Comparison of ENCODE assay signal across 8 mouse cellular contexts in genomic region chr1:160195337-160195663, GRCm38 (mm10). TPM values are rescaled to one million over a fixed set of nuclear protein-coding genes. Genes with fewer than 3 reads are reported as not detected.
DNase-seq lines count a peak whose midpoint lies in the region; ATAC-seq and TF ChIP-seq lines count a peak whose summit lies in the region.

No protein-coding gene starts in this region.

- peak; percentile 27 for ATAC-seq in heart, embryonic 11.5 days (replicated peaks; ENCODE audit: insufficient number of reproducible peaks, low FRiP score, low TSS enrichment)
- ATAC-seq in G1E (ENCODE audit: extremely low read depth, insufficient number of reproducible peaks, low FRiP score, poor library complexity, severe bottlenecking): no peak
- ATAC-seq in granulocyte monocyte progenitor cell, adult 5-6 weeks (replicated peaks; ENCODE audit: poor library complexity, severe bottlenecking): peak; percentile 39
- ATAC-seq in megakaryocyte, adult 5-6 weeks (ENCODE audit: poor library complexity, severe bottlenecking): peak; percentile 32

- DNase-seq in heart, postnatal 36 days: no peak
- DNase-seq in G1E (ENCODE audit: low spot score): no peak
- DNase-seq in cerebellum, adult 8-10 months: no peak
- DNase-seq in adrenal gland, postnatal 14 days: no peak
- no peak for DNase-seq in layer of hippocampus, adult 9-11 months

- no peak for TF ChIP-seq CTCF in G1E (IDR thresholded peaks at IDR 0.05; ENCODE audit: low read depth, low read length)

- H3K4me2 ChIP-seq in heart, embryonic 11.5 days: peak overlapping the region; percentile 88

- peaks cover 6% of the 10 kb centered on the region for H3K4me1 ChIP-seq in heart, embryonic 11.5 days (ENCODE audit: control insufficient read depth, insufficient read depth, low read length)
- peaks cover 25% of the 10 kb centered on the region for H3K4me1 ChIP-seq in G1E (ENCODE audit: insufficient read depth, low read depth, low read length)

- WGBS in heart, embryonic 11.5 days (ENCODE audit: insufficient replicate concordance): 1% methylated on average over 13 of the region's 13 CpGs

- no peaks in the 10 kb centered on the region for H3K9me3 ChIP-seq in heart, embryonic 11.5 days (replicated peaks; ENCODE audit: control insufficient read depth, low read length)
- no peaks in the 10 kb centered on the region for H3K9me3 ChIP-seq in G1E (replicated peaks)

- peak overlapping the region; percentile 82 for H3K27ac ChIP-seq in heart, embryonic 11.5 days (ENCODE audit: low read depth, low read length)

- peak overlapping the region; percentile 91 for H3K4me3 ChIP-seq in heart, embryonic 11.5 days (ENCODE audit: low read depth, low read length)
- H3K4me3 ChIP-seq in G1E (ENCODE audit: low read depth, low read length): peak overlapping the region; percentile 91

- intact Hi-C loops in heart, postnatal 36 days (cut with DNase I): loop anchor here (1.0 kb wide), 1 partner anchor 16 kb away; no protein-coding TSS in a partner anchor

- H3K36me3 ChIP-seq in heart, embryonic 11.5 days (ENCODE audit: control insufficient read depth, insufficient read depth, low read length): no peaks in the 10 kb centered on the region
- H3K36me3 ChIP-seq in G1E (replicated peaks): peaks cover 40% of the 10 kb centered on the region

- H3K27me3 ChIP-seq in heart, embryonic 11.5 days (ENCODE audit: control insufficient read depth, insufficient read depth, low read length): no peaks in the 10 kb centered on the region
- peaks cover 17% of the 10 kb centered on the region for H3K27me3 ChIP-seq in G1E (ENCODE audit: insufficient read depth, low read length)

- peak overlapping the region; percentile 97 for H3K9ac ChIP-seq in heart, embryonic 11.5 days (ENCODE audit: low read depth, low read length)

RNA-seq across cellular contexts. Expression of gene Mrps14, which starts 0.3 kb away (rescaled TPM):
- polyA plus RNA-seq in heart, embryonic 11.5 days (2014; fragmentation: Nextera tagmentation; extraction: Ambion mirVana): 178 and 193 TPM in 2 replicates
- total RNA-seq in heart, postnatal 36 days (2021): 100 to 1,000 TPM in 1 of 2 experiments, 10 to 100 TPM in 1; 95.8 to 110 TPM
- total RNA-seq in G1E (2014; fragmentation: Nextera tagmentation) (57.4 and 57.9 TPM in 2 replicates), G1E (2017) (216 and 240 TPM in 2 replicates)
- 1.3 TPM in 2 replicates for polyA plus RNA-seq in G1E (2012)
- total RNA-seq in granulocyte monocyte progenitor cell, adult 5-6 weeks (2014; fragmentation: Nextera tagmentation): 119 and 171 TPM in 2 replicates
- 157 and 194 TPM in 2 replicates for total RNA-seq in granulocyte monocyte progenitor cell, adult 5-6 weeks (2017)
- 109 and 125 TPM in 2 replicates for total RNA-seq in megakaryocyte, adult 5-6 weeks (2015)
- total RNA-seq in megakaryocyte, adult 5-6 weeks (2017): 90.6 and 95.8 TPM in 2 replicates
- 96.4 and 112 TPM in 2 replicates for total RNA-seq in adrenal gland, postnatal 14 days (2021)

RNA-seq across cellular contexts. Expression of gene Cacybp, which starts 17.4 kb away (rescaled TPM):
- polyA plus RNA-seq in heart, embryonic 11.5 days (2014; fragmentation: Nextera tagmentation; extraction: Ambion mirVana): 202 and 205 TPM in 2 replicates
- total RNA-seq in heart, postnatal 36 days (2021): 10 to 100 TPM; 62.9 to 70.7 TPM
- total RNA-seq in G1E (2014; fragmentation: Nextera tagmentation): 225 and 301 TPM in 2 replicates
- 151 and 185 TPM in 2 replicates for total RNA-seq in G1E (2017)
- polyA plus RNA-seq in G1E (2012): 81.0 and 83.8 TPM in 2 replicates
- 161 and 188 TPM in 2 replicates for total RNA-seq in granulocyte monocyte progenitor cell, adult 5-6 weeks (2014; fragmentation: Nextera tagmentation)
- total RNA-seq in granulocyte monocyte progenitor cell, adult 5-6 weeks (2017): 288 and 319 TPM in 2 replicates
- 122 and 129 TPM in 2 replicates for total RNA-seq in megakaryocyte, adult 5-6 weeks (2015)
- 122 and 124 TPM in 2 replicates for total RNA-seq in megakaryocyte, adult 5-6 weeks (2017)
- 75.7 and 82.4 TPM in 2 replicates for total RNA-seq in adrenal gland, postnatal 14 days (2021)

RNA-seq across cellular contexts. Expression of gene Tnn, which starts 41.9 kb away (rescaled TPM):
- not detected in 2 replicates for polyA plus RNA-seq in heart, embryonic 11.5 days (2014; fragmentation: Nextera tagmentation; extraction: Ambion mirVana)
- total RNA-seq in heart, postnatal 36 days (2021): not detected
- total RNA-seq in G1E (2014; fragmentation: Nextera tagmentation) (not detected in 2 replicates), G1E (2017) (under 0.01 and 0.05 TPM in 2 replicates)
- polyA plus RNA-seq in G1E (2012): not detected in 2 replicates
- not detected in 2 replicates for total RNA-seq in granulocyte monocyte progenitor cell, adult 5-6 weeks (2014; fragmentation: Nextera tagmentation)
- total RNA-seq in granulocyte monocyte progenitor cell, adult 5-6 weeks (2017): not detected in 2 replicates
- total RNA-seq in megakaryocyte, adult 5-6 weeks (2015): not detected in 2 replicates
- not detected in 2 replicates for total RNA-seq in megakaryocyte, adult 5-6 weeks (2017)
- total RNA-seq in adrenal gland, postnatal 14 days (2021): 0.30 and 0.60 TPM in 2 replicates
